Mouse (Mus musculus): ENCODE measurements around the gene Pkp4. TPM values are rescaled to one million over a fixed set of nuclear protein-coding genes. Genes with fewer than 3 reads are reported as not detected.

Gene Pkp4
- 23.5 and 27.6 TPM in 2 replicates for polyA plus RNA-seq (2015; fragmentation: Nextera tagmentation; extraction: Ambion mirVana)

GRCm38 (mm10) chr2:59160605-59160963 lies at the start of gene Pkp4, which contains the start of gene Ccdc148:
Gene Pkp4, plus strand, starts transcription at chr2:59160850.
Gene Ccdc148, minus strand, starts transcription at chr2:59160683.
- Histone ChIP-seq H3K9ac (replicated peaks; ENCODE audit: low read length) (peak within 1 kb of the TSS; percentile 92), H3K4me2 (replicated peaks; ENCODE audit: low read depth, low read length) (peak within 1 kb of the TSS; percentile 62)
- WGBS: under 1% methylated on average over 24 of the region's 37 CpGs

DNA sequence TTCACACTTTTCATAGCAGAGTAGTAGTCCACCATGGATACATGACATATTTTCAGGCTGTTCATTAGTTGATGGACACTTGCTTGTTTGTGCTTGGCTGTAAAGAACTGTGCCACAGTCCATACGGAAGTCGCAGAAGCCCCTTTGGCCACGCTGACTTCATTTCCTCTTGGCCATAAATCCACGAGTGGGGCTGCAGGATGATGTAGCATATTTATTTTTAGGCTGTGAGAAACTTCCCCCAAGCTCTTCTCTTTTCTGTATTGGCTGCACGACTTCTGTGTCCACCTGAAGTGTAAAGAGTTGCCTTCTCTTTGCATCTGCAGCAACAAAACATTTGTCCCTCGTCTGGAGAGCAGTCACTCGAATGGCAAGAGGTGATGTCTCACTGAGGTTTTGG lies 31.6 kb upstream of the Pkp4 start:
- no peaks in the 10 kb centered on the region for H3K9me3 ChIP-seq (ENCODE audit: low read length)
- no peaks in the 10 kb centered on the region for H3K4me1 ChIP-seq (ENCODE audit: insufficient read depth, low read length)
- no peaks in the 10 kb centered on the region for H3K27me3 ChIP-seq (ENCODE audit: insufficient read depth, low read length)
- no peak overlapping the region for H3K27ac ChIP-seq (ENCODE audit: low read length)
- ATAC-seq (ENCODE audit: low FRiP score, low TSS enrichment): no peak
- no peak overlapping the region for H3K9ac ChIP-seq (replicated peaks; ENCODE audit: low read length)
- no peak overlapping the region for H3K4me2 ChIP-seq (replicated peaks; ENCODE audit: low read depth, low read length)
- no peaks in the 10 kb centered on the region for H3K36me3 ChIP-seq (ENCODE audit: insufficient read depth, low read length)
- H3K4me3 ChIP-seq (ENCODE audit: low read length): no peak overlapping the region
- 62% methylated on average over 7 of the region's 7 CpGs for WGBS

More at GRCm38 (mm10) chr2:59160605-59160963, at the start of gene Pkp4, which contains the start of gene Ccdc148:
- Histone ChIP-seq H3K4me3 (ENCODE audit: low read length) (peak within 1 kb of the TSS; percentile 91), H3K27ac (ENCODE audit: low read length) (peak within 1 kb of the TSS; percentile 93), H3K4me1 (ENCODE audit: insufficient read depth, low read length) (peaks cover 22% of the 10 kb centered on the region), H3K27me3 (ENCODE audit: insufficient read depth, low read length) (no peaks in the 10 kb centered on the region), H3K36me3 (ENCODE audit: insufficient read depth, low read length) (no peaks in the 10 kb centered on the region), H3K9me3 (ENCODE audit: low read length) (no peaks in the 10 kb centered on the region)
- ATAC-seq (ENCODE audit: low FRiP score, low TSS enrichment): peak; percentile 98

- Histone ChIP-seq H3K27me3 (ENCODE audit: insufficient read depth, low read length) (no peaks in the 10 kb centered on the region), H3K4me3 (ENCODE audit: low read length) (no peak overlapping the region), H3K9me3 (ENCODE audit: low read length) (no peaks in the 10 kb centered on the region), H3K27ac (ENCODE audit: low read length) (no peak overlapping the region), H3K4me1 (ENCODE audit: insufficient read depth, low read length) (no peaks in the 10 kb centered on the region), H3K4me2 (replicated peaks; ENCODE audit: low read depth, low read length) (no peak overlapping the region), H3K9ac (replicated peaks; ENCODE audit: low read length) (no peak overlapping the region), H3K36me3 (ENCODE audit: insufficient read depth, low read length) (no peaks in the 10 kb centered on the region)
- ATAC-seq (ENCODE audit: low FRiP score, low TSS enrichment): no peak
- 75% methylated on average over 8 of the region's 8 CpGs for WGBS
Observed at GRCm38 (mm10) chr2:59129821-59130220, 30.8 kb upstream of the Pkp4 start.

DNA sequence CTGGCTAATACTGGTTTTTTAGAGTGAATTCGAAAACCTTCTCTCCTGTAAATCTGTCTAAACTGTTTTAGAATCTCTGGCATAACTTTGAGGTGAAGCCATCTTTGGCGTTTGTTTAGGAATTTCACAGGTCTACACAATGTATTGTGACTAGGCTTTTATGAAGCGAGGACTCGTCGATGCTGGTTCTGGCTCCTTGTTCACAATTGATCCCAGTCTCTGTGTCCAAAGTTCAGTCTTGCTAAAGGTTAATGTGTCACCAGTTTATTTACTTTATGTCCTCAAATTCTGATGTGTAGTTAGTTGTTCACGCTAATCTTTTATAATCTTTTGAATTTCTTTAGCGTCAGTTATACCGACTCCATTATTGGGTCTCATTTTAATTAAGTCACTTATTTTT lies 29.6 kb upstream of the Pkp4 start:
- WGBS: 88% methylated on average over 8 of the region's 8 CpGs
- H3K4me2 ChIP-seq (replicated peaks; ENCODE audit: low read depth, low read length): no peak overlapping the region
- H3K9me3 ChIP-seq (ENCODE audit: low read length): no peaks in the 10 kb centered on the region
- H3K27me3 ChIP-seq (ENCODE audit: insufficient read depth, low read length): no peaks in the 10 kb centered on the region
- H3K4me1 ChIP-seq (ENCODE audit: insufficient read depth, low read length): no peaks in the 10 kb centered on the region
- no peak overlapping the region for H3K4me3 ChIP-seq (ENCODE audit: low read length)
- no peaks in the 10 kb centered on the region for H3K36me3 ChIP-seq (ENCODE audit: insufficient read depth, low read length)
- no peak overlapping the region for H3K27ac ChIP-seq (ENCODE audit: low read length)
- ATAC-seq (ENCODE audit: low FRiP score, low TSS enrichment): no peak
- H3K9ac ChIP-seq (replicated peaks; ENCODE audit: low read length): no peak overlapping the region

- H3K4me3 ChIP-seq (ENCODE audit: low read length): no peak overlapping the region
- H3K27me3 ChIP-seq (ENCODE audit: insufficient read depth, low read length): no peaks in the 10 kb centered on the region
- no peaks in the 10 kb centered on the region for H3K9me3 ChIP-seq (ENCODE audit: low read length)
- no peak overlapping the region for H3K9ac ChIP-seq (replicated peaks; ENCODE audit: low read length)
- no peak overlapping the region for H3K4me2 ChIP-seq (replicated peaks; ENCODE audit: low read depth, low read length)
- no peak overlapping the region for H3K27ac ChIP-seq (ENCODE audit: low read length)
- H3K4me1 ChIP-seq (ENCODE audit: insufficient read depth, low read length): peaks cover 5% of the 10 kb centered on the region; the same call in 1 of the 2 replicates
- no peaks in the 10 kb centered on the region for H3K36me3 ChIP-seq (ENCODE audit: insufficient read depth, low read length)
- ATAC-seq (ENCODE audit: low FRiP score, low TSS enrichment): no peak
Observed at GRCm38 (mm10) chr2:59155428-59155827, 5.2 kb upstream of the Pkp4 start.

- 56% methylated on average over 2 of the region's 2 CpGs for WGBS
- peaks cover 14% of the 10 kb centered on the region for H3K4me1 ChIP-seq (ENCODE audit: insufficient read depth, low read length)
- H3K4me3 ChIP-seq (ENCODE audit: low read length): no peak overlapping the region
- H3K9ac ChIP-seq (replicated peaks; ENCODE audit: low read length): no peak overlapping the region
- no peak overlapping the region for H3K4me2 ChIP-seq (replicated peaks; ENCODE audit: low read depth, low read length)
- ATAC-seq (ENCODE audit: low FRiP score, low TSS enrichment): no peak
- H3K27ac ChIP-seq (ENCODE audit: low read length): no peak overlapping the region
- no peaks in the 10 kb centered on the region for H3K36me3 ChIP-seq (ENCODE audit: insufficient read depth, low read length)
- no peaks in the 10 kb centered on the region for H3K27me3 ChIP-seq (ENCODE audit: insufficient read depth, low read length)
- no peaks in the 10 kb centered on the region for H3K9me3 ChIP-seq (ENCODE audit: low read length)
Observed at GRCm38 (mm10) chr2:59158117-59158516, 2.5 kb upstream of the Pkp4 start.

DNA sequence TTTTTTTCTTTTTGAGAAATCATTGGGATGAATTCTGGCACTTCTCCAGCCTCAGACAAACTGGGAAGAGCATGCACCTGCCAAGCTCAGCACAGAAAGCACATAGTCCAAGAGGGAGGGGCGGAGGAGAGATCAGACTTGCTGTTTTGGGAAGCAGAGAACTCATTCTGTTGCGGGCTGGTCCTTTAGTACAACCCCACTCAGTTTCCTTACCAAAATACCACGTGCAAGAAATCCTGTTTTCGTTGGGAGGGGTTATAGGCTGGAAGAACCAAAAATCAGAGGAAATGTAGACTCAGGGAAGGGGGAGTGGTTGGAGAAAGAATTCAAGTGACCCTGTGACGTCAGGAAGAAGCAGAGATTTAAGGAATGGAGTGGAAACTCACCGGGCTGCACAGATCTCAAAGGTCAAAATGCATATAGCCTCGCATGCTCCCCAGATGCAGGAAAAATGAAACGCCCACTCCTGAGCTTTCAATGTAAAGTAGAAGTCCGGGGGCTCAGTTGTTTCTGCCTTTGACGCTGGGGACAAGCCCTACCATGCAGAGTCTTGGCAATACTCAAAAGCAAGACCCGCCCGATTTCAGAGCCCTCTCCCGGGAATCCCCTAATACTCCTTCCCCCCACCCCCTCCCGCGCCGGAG lies 567 bp upstream of the Pkp4 start:
- under 1% methylated on average over 16 of the region's 16 CpGs for WGBS
- H3K27me3 ChIP-seq (ENCODE audit: insufficient read depth, low read length): no peaks in the 10 kb centered on the region
- H3K9me3 ChIP-seq (ENCODE audit: low read length): no peaks in the 10 kb centered on the region
- peaks cover 22% of the 10 kb centered on the region for H3K4me1 ChIP-seq (ENCODE audit: insufficient read depth, low read length)
- H3K36me3 ChIP-seq (ENCODE audit: insufficient read depth, low read length): no peaks in the 10 kb centered on the region
- peak overlapping the region; percentile 62 for H3K4me2 ChIP-seq (replicated peaks; ENCODE audit: low read depth, low read length)
- H3K4me3 ChIP-seq (ENCODE audit: low read length): peak overlapping the region; percentile 91
- H3K27ac ChIP-seq (ENCODE audit: low read length): no peak overlapping the region; the same call in 1 of the 2 replicates
- H3K9ac ChIP-seq (replicated peaks; ENCODE audit: low read length): 0 out of 2 replicates have a peak overlapping the region, but pooled peaks have one; percentile 9
- ATAC-seq (ENCODE audit: low FRiP score, low TSS enrichment): peak; percentile 33

DNA sequence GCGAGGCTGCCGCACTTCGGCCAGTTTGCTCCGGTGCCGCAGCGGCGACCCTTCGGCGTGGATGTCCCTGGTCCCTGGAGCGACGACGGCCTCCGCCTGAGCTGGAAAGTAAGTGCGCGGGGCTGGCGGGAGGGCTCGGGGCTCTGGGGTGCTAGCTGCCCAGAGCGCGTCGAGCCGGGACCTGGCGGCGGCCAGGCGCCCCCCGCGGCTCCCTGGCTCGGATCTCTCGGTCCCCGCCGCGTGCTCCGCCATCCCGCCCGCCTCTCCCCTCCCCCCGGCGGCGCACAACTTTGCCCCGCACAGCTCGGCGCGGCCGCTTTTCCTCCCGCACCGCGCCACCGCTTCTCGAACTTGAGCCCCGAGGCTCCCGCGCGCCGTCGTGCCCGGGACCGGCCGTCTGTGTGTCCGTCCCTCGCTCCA lies 381 bp downstream of the Pkp4 start:
- Histone ChIP-seq H3K4me2 (replicated peaks; ENCODE audit: low read depth, low read length) (peak overlapping the region; percentile 62), H3K36me3 (ENCODE audit: insufficient read depth, low read length) (no peaks in the 10 kb centered on the region), H3K4me3 (ENCODE audit: low read length) (peak overlapping the region; percentile 91), H3K27me3 (ENCODE audit: insufficient read depth, low read length) (no peaks in the 10 kb centered on the region), H3K4me1 (ENCODE audit: insufficient read depth, low read length) (peaks cover 22% of the 10 kb centered on the region), H3K9me3 (ENCODE audit: low read length) (no peaks in the 10 kb centered on the region), H3K27ac (ENCODE audit: low read length) (peak overlapping the region; percentile 93), H3K9ac (replicated peaks; ENCODE audit: low read length) (peak overlapping the region; percentile 92)
- peak; percentile 70 for ATAC-seq (ENCODE audit: low FRiP score, low TSS enrichment)
- WGBS: 0% methylated on average over 27 of the region's 58 CpGs

- ATAC-seq (ENCODE audit: low FRiP score, low TSS enrichment): peak; percentile 81
- no peaks in the 10 kb centered on the region for H3K36me3 ChIP-seq (ENCODE audit: insufficient read depth, low read length)
- H3K27me3 ChIP-seq (ENCODE audit: insufficient read depth, low read length): no peaks in the 10 kb centered on the region
- peak overlapping the region; percentile 91 for H3K4me3 ChIP-seq (ENCODE audit: low read length)
- H3K27ac ChIP-seq (ENCODE audit: low read length): peak overlapping the region; percentile 93
- H3K9ac ChIP-seq (replicated peaks; ENCODE audit: low read length): peak overlapping the region; percentile 92
- no peaks in the 10 kb centered on the region for H3K9me3 ChIP-seq (ENCODE audit: low read length)
- H3K4me2 ChIP-seq (replicated peaks; ENCODE audit: low read depth, low read length): peak overlapping the region; percentile 62
- WGBS: under 1% methylated on average over 74 of the region's 74 CpGs
- peaks cover 26% of the 10 kb centered on the region for H3K4me1 ChIP-seq (ENCODE audit: insufficient read depth, low read length)
Observed at GRCm38 (mm10) chr2:59161441-59162284, 1.0 kb downstream of the Pkp4 start.

GRCm38 (mm10) chr2:59162285-59162600 lies 1.6 kb downstream of the Pkp4 start:
- no peak for ATAC-seq (ENCODE audit: low FRiP score, low TSS enrichment)
- Histone ChIP-seq H3K9ac (replicated peaks; ENCODE audit: low read length) (peak overlapping the region; percentile 92), H3K4me2 (replicated peaks; ENCODE audit: low read depth, low read length) (peak overlapping the region; percentile 62), H3K4me1 (ENCODE audit: insufficient read depth, low read length) (peaks cover 31% of the 10 kb centered on the region), H3K27me3 (ENCODE audit: insufficient read depth, low read length) (no peaks in the 10 kb centered on the region), H3K27ac (ENCODE audit: low read length) (no peak overlapping the region), H3K36me3 (ENCODE audit: insufficient read depth, low read length) (no peaks in the 10 kb centered on the region), H3K4me3 (ENCODE audit: low read length) (peak overlapping the region; percentile 91), H3K9me3 (ENCODE audit: low read length) (no peaks in the 10 kb centered on the region)
- 28% methylated on average over 8 of the region's 8 CpGs for WGBS
